Mouse (Mus musculus): Measurements from ENCODE around the gene C1qtnf9. TPM values are rescaled to one million over a fixed set of nuclear protein-coding genes. Genes with fewer than 3 reads are reported as not detected.

Gene C1qtnf9
- 0.22 and 0.39 TPM in 2 replicates for polyA plus RNA-seq (2015; fragmentation: Nextera tagmentation; extraction: Ambion mirVana)

GRCm38 (mm10) chr14:60767884-60768283 is at the start of gene C1qtnf9:
TSS of gene C1qtnf9 (plus strand) at chr14:60768134.
- no peak within 1 kb of the TSS for H3K27ac ChIP-seq
- ATAC-seq = no peak

GRCm38 (mm10) chr14:60721304-60721703 is 46.6 kb upstream of the C1qtnf9 start:
- H3K9me3 ChIP-seq (replicated peaks) = no peaks in the 10 kb centered on the region
- no peak overlapping the region for H3K4me2 ChIP-seq
- no peak overlapping the region for H3K4me3 ChIP-seq
- WGBS = 77% methylated on average over 8 of the region's 8 CpGs
- no peak overlapping the region for H3K27ac ChIP-seq
- H3K9ac ChIP-seq = no peak overlapping the region
- H3K36me3 ChIP-seq (ENCODE audit: poor library complexity, severe bottlenecking) = peaks cover 32% of the 10 kb centered on the region; the same call in 1 of the 2 replicates
- no peak for ATAC-seq
- no peaks in the 10 kb centered on the region for H3K27me3 ChIP-seq
- peaks cover 16% of the 10 kb centered on the region for H3K4me1 ChIP-seq

More at GRCm38 (mm10) chr14:60767884-60768283, at the start of gene C1qtnf9:
- Histone ChIP-seq H3K9me3 (replicated peaks) (no peaks in the 10 kb centered on the region), H3K4me2 (no peak within 1 kb of the TSS), H3K4me1 (no peaks in the 10 kb centered on the region; the same call in 1 of the 2 replicates), H3K9ac (no peak within 1 kb of the TSS), H3K4me3 (no peak within 1 kb of the TSS), H3K36me3 (ENCODE audit: poor library complexity, severe bottlenecking) (peaks cover 11% of the 10 kb centered on the region), H3K27me3 (no peaks in the 10 kb centered on the region)
- 72% methylated on average over 4 of the region's 4 CpGs for WGBS

GRCm38 (mm10) chr14:60721938-60722337 is 46.0 kb upstream of the C1qtnf9 start:
- Histone ChIP-seq H3K9ac (no peak overlapping the region), H3K4me3 (no peak overlapping the region), H3K36me3 (ENCODE audit: poor library complexity, severe bottlenecking) (peaks cover 32% of the 10 kb centered on the region; the same call in 1 of the 2 replicates), H3K27me3 (no peaks in the 10 kb centered on the region), H3K27ac (no peak overlapping the region), H3K9me3 (replicated peaks) (no peaks in the 10 kb centered on the region), H3K4me2 (no peak overlapping the region), H3K4me1 (peaks cover 16% of the 10 kb centered on the region)
- 81% methylated on average over 3 of the region's 3 CpGs for WGBS
- no peak for ATAC-seq

- Histone ChIP-seq H3K4me1 (peaks cover 12% of the 10 kb centered on the region), H3K36me3 (ENCODE audit: poor library complexity, severe bottlenecking) (peaks cover 37% of the 10 kb centered on the region), H3K4me2 (no peak overlapping the region), H3K9ac (no peak overlapping the region), H3K27me3 (no peaks in the 10 kb centered on the region), H3K4me3 (no peak overlapping the region), H3K27ac (no peak overlapping the region), H3K9me3 (replicated peaks) (peaks cover 3% of the 10 kb centered on the region; the same call in 1 of the 2 replicates)
- 67% methylated on average over 6 of the region's 6 CpGs for WGBS
- no peak for ATAC-seq
Observed at GRCm38 (mm10) chr14:60726091-60726490, 41.8 kb upstream of the C1qtnf9 start.

DNA sequence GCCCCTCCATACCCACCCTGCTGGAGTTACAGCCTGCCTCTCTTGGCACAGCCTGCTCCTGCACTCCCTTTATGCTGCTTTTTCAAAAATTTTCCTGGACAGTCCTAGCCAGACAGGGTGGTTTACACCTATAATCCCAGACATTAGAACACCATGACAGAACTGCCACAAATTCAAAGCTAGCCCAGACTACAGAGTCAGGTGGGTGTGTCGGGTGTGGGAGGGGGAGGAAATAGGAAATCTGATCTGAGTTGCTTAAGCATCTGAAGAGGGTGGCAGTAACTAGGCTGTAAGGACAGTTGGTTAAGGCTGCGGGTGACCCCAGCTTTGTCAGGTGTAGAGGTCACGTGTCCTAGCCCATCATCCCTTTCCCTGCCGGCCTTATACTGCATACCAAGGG is 40.8 kb upstream of the C1qtnf9 start:
- 75% methylated on average over 4 of the region's 4 CpGs for WGBS
- Histone ChIP-seq H3K4me1 (peaks cover 7% of the 10 kb centered on the region; the same call in 1 of the 2 replicates), H3K9me3 (replicated peaks) (peaks cover 3% of the 10 kb centered on the region; the same call in 1 of the 2 replicates), H3K4me3 (no peak overlapping the region), H3K36me3 (ENCODE audit: poor library complexity, severe bottlenecking) (peaks cover 37% of the 10 kb centered on the region), H3K4me2 (no peak overlapping the region), H3K27ac (no peak overlapping the region), H3K27me3 (no peaks in the 10 kb centered on the region), H3K9ac (no peak overlapping the region)
- no peak for ATAC-seq

DNA sequence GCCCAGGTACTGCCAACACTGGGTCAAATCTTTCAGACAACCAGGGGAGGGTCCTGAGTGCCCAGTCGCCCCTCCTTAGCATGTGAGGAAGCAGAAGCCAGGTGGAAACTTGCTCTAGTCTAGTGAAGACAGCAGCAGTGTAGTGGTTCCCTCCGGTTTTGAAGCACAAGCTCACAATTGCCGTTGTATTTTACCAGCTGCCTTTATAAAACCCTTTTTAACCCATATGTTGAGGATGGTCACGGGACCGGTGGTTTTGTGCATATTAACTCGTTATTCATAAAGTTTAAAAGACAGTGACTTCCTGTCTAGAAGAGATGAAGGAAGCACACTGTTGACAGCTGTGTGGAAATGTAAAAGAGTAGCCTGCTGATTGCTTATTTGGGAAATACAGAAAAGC is 35.9 kb upstream of the C1qtnf9 start:
- no peak overlapping the region for H3K4me2 ChIP-seq
- no peak overlapping the region for H3K27ac ChIP-seq
- 70% methylated on average over 6 of the region's 6 CpGs for WGBS
- H3K36me3 ChIP-seq (ENCODE audit: poor library complexity, severe bottlenecking) = peaks cover 27% of the 10 kb centered on the region
- no peak overlapping the region for H3K4me3 ChIP-seq
- no peak for ATAC-seq
- no peaks in the 10 kb centered on the region for H3K27me3 ChIP-seq
- no peak overlapping the region for H3K9ac ChIP-seq
- H3K9me3 ChIP-seq (replicated peaks) = peaks cover 3% of the 10 kb centered on the region; the same call in 1 of the 2 replicates
- H3K4me1 ChIP-seq = peaks cover 48% of the 10 kb centered on the region

- Histone ChIP-seq H3K27ac (peak overlapping the region; percentile 27; the same call in 1 of the 2 replicates), H3K4me1 (peaks cover 55% of the 10 kb centered on the region), H3K9me3 (replicated peaks) (peaks cover 3% of the 10 kb centered on the region; the same call in 1 of the 2 replicates), H3K4me3 (no peak overlapping the region), H3K9ac (0 out of 2 replicates have a peak overlapping the region, but pooled peaks have one; percentile 23), H3K36me3 (ENCODE audit: poor library complexity, severe bottlenecking) (peaks cover 27% of the 10 kb centered on the region), H3K4me2 (peak overlapping the region; percentile 19; the same call in 1 of the 2 replicates), H3K27me3 (no peaks in the 10 kb centered on the region)
- no peak for ATAC-seq
- 37% methylated on average over 16 of the region's 16 CpGs for WGBS
Observed at GRCm38 (mm10) chr14:60732787-60733186, 35.1 kb upstream of the C1qtnf9 start.

GRCm38 (mm10) chr14:60733706-60734105 is 34.2 kb upstream of the C1qtnf9 start:
- Histone ChIP-seq H3K9ac (no peak overlapping the region), H3K4me1 (peaks cover 64% of the 10 kb centered on the region), H3K4me3 (no peak overlapping the region), H3K27me3 (no peaks in the 10 kb centered on the region), H3K9me3 (replicated peaks) (peaks cover 3% of the 10 kb centered on the region; the same call in 1 of the 2 replicates), H3K27ac (peak overlapping the region; percentile 21; the same call in 1 of the 2 replicates), H3K36me3 (ENCODE audit: poor library complexity, severe bottlenecking) (peaks cover 18% of the 10 kb centered on the region), H3K4me2 (no peak overlapping the region)
- 67% methylated on average over 4 of the region's 4 CpGs for WGBS
- ATAC-seq = peak; percentile 20; the same call in 1 of the 2 replicates

DNA sequence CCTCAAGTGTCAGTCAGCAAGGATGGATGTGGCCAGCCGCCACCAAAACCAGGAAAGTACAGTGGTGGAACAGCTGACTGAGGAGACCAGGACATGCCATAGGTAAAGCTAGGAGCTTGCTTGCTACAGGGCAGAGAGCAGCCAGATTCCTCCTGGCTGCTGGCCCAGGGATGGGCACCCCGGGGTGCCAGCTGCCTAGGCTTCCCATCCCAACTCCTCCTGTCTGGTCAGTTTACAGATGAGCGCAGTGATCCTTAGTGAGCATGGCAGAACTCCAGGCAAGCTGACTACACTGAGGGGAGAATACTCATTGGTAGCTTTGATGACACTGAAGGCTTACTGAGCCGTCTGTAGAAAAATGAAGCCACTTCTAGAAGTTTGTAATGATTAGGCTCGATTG is 32.7 kb upstream of the C1qtnf9 start:
- 0 out of 2 replicates have a peak overlapping the region, but pooled peaks have one; percentile 28 for H3K27ac ChIP-seq
- no peak overlapping the region for H3K9ac ChIP-seq
- WGBS = 49% methylated on average over 5 of the region's 5 CpGs
- no peaks in the 10 kb centered on the region for H3K9me3 ChIP-seq (replicated peaks)
- H3K4me3 ChIP-seq = no peak overlapping the region
- peaks cover 75% of the 10 kb centered on the region for H3K4me1 ChIP-seq
- no peaks in the 10 kb centered on the region for H3K27me3 ChIP-seq
- H3K36me3 ChIP-seq (ENCODE audit: poor library complexity, severe bottlenecking) = 0 out of 2 replicates have a peak, but pooled peaks cover 4% of the 10 kb centered on the region
- no peak overlapping the region for H3K4me2 ChIP-seq
- no peak for ATAC-seq

GRCm38 (mm10) chr14:60735848-60736547 is 31.9 kb upstream of the C1qtnf9 start:
- no peaks in the 10 kb centered on the region for H3K27me3 ChIP-seq
- H3K4me3 ChIP-seq = no peak overlapping the region
- H3K36me3 ChIP-seq (ENCODE audit: poor library complexity, severe bottlenecking) = no peaks in the 10 kb centered on the region
- no peak for ATAC-seq
- no peak overlapping the region; the same call in 1 of the 2 replicates for H3K9ac ChIP-seq
- 54% methylated on average over 13 of the region's 13 CpGs for WGBS
- H3K4me2 ChIP-seq = no peak overlapping the region; the same call in 1 of the 2 replicates
- H3K4me1 ChIP-seq = peaks cover 82% of the 10 kb centered on the region
- H3K9me3 ChIP-seq (replicated peaks) = no peaks in the 10 kb centered on the region
- peak overlapping the region; percentile 71 for H3K27ac ChIP-seq

GRCm38 (mm10) chr14:60736591-60737192 is 31.2 kb upstream of the C1qtnf9 start:
- H3K4me2 ChIP-seq = peak overlapping the region; percentile 10
- WGBS = 6% methylated on average over 4 of the region's 4 CpGs

DNA sequence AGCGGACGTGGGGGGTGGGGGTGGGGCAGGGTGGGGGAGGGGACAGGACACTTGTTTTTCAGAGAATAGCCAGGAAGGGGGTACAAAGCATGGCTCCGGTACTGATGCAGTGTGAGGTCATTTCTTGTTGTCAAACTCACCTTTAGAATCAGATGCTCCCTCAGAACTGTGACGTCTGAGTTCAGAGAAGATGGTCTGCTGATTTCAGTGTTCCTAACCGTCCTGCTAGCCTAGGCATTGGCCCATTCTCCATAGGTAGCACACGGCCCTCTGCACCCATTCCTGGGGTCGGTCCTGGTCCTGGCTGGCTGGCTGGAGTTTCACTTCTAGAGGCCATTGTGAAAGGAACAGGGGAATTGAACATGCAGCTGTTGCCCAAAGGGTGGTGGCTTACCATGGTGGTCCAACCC is 30.7 kb upstream of the C1qtnf9 start:
- Histone ChIP-seq H3K27ac (peak overlapping the region; percentile 71), H3K36me3 (ENCODE audit: poor library complexity, severe bottlenecking) (no peaks in the 10 kb centered on the region), H3K9ac (no peak overlapping the region), H3K9me3 (replicated peaks) (no peaks in the 10 kb centered on the region), H3K4me2 (peak overlapping the region; percentile 10; the same call in 1 of the 2 replicates), H3K27me3 (no peaks in the 10 kb centered on the region), H3K4me3 (no peak overlapping the region), H3K4me1 (peaks cover 90% of the 10 kb centered on the region)
- WGBS = 18% methylated on average over 7 of the region's 7 CpGs
- ATAC-seq = no peak

More at GRCm38 (mm10) chr14:60736591-60737192, 31.2 kb upstream of the C1qtnf9 start:
- Histone ChIP-seq H3K27ac (peak overlapping the region; percentile 71), H3K9ac (no peak overlapping the region; the same call in 1 of the 2 replicates), H3K9me3 (replicated peaks) (no peaks in the 10 kb centered on the region), H3K36me3 (ENCODE audit: poor library complexity, severe bottlenecking) (no peaks in the 10 kb centered on the region), H3K27me3 (no peaks in the 10 kb centered on the region), H3K4me1 (peaks cover 89% of the 10 kb centered on the region), H3K4me3 (no peak overlapping the region)
- peak; percentile 16; the same call in 1 of the 2 replicates for ATAC-seq
